Mouse (Mus musculus) intestine, embryonic 16.5 days (tissue): ENCODE measurements at regions not wholly inside any gene's neighbourhood (a gene's known extent, or its start where the extent isn't known, plus 50 kb on each side); places are given as distances from the start of the nearest gene placed in this dataset.

ENCODE experiments used
- ATAC-seq: fragments of 200-750 bp; cut with Nextera tagmentation; 2 replicates; pipeline ENCODE4 v1.8.0; 2017; ENCODE audit warnings: moderate TSS enrichment, moderate library complexity
- H3K27ac ChIP-seq: fragments of 300-500 bp; sonication (generic); 2 replicates; pipeline ENCODE4 v1.5.1; 2014; ENCODE audit warnings: mild to moderate bottlenecking, low read length
- H3K27me3 ChIP-seq: fragments of 300-500 bp; sonication (generic); replicated peaks from 2 replicates; pipeline ENCODE4 v1.6.1; 2014; ENCODE audit warnings: low read length, control low read depth, mixed read lengths; ENCODE audit not compliant: control insufficient read depth, insufficient read depth
- H3K36me3 ChIP-seq: fragments of 300-500 bp; sonication (generic); 2 replicates; pipeline ENCODE4 v1.6.1; 2014; ENCODE audit warnings: low read length, control low read depth; ENCODE audit not compliant: control insufficient read depth, insufficient read depth
- H3K4me1 ChIP-seq: fragments of 300-500 bp; sonication (generic); 2 replicates; pipeline ENCODE4 v1.6.1; 2014; ENCODE audit warnings: low read length, control low read depth, mixed read lengths; ENCODE audit not compliant: control insufficient read depth, insufficient read depth
- H3K4me2 ChIP-seq: fragments of 300-500 bp; sonication (generic); 2 replicates; pipeline ENCODE4 v1.6.1; 2014; ENCODE audit warnings: low read depth, low read length, control low read depth
- H3K4me3 ChIP-seq: fragments of 300-500 bp; sonication (generic); 2 replicates; pipeline ENCODE4 v1.5.1; 2014; ENCODE audit warnings: mild to moderate bottlenecking, low read length
- H3K9ac ChIP-seq: fragments of 300-500 bp; sonication (generic); 2 replicates; pipeline ENCODE4 v1.6.1; 2014; ENCODE audit warnings: low read depth, low read length
- H3K9me3 ChIP-seq: fragments of 300-500 bp; sonication (generic); 2 replicates; pipeline ENCODE4 v1.6.1; 2016; ENCODE audit warnings: low read length, control low read depth; ENCODE audit not compliant: control insufficient read depth
- WGBS: fragments of 180-500 bp; shearing (Covaris S2); extraction: QIAGEN DNeasy Blood & Tissue Kit; methylation state at CpG from one replicate; pipeline ENCODE4 v1.1.7; 2014; 5-methylcytosine and 5-hydroxymethylcytosine counted together

DNA sequence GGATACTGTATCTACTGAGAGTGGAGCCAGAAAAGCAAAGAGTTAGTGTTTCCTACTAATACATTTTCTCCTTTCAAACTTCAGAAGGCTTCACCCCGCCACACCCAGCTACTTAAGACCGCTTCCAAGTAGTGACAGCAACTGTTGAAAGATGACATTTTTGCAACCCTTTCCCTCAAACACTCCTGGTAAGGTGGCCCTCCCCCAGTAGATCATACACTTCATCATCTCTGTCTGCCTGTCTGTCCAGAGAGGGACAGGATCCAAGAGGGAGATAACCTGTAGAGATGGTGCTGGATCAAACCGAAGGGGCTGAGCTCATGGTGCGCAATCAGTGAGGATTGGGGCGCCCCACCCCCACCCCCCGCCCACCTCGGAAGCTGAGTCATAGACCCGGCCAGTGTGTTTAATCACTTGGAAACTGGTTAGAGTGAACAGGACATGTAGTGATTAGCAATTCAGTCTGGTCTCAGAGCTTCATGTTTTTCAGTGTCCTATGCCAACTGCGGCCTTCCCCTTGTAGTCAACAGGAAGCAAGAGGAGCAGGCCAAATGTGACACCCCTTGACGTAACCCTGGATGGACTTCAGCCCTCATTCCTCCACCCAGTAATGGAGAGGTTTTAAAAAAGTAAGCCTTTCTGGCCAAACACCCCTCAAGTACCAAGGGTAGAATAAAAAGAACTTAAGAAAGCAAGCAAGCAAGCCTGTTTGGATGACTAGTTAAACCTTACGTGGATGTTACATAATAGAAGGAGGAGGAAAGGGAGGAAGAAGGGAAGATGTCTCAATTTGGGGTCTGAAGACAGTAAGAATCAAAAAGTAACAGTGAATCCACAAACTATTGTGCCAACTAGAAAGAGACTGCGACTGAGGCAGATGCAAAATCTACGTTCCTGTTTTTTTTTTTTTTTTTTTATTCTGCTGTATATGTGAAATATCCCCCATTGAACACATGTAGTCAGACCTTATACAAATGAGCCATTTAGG lies 2291.9 kb upstream of the Gm7489 start:
- H3K27me3 ChIP-seq = no peaks in the 10 kb centered on the region
- H3K36me3 ChIP-seq = no peaks in the 10 kb centered on the region
- WGBS = 79% methylated on average over 13 of the region's 13 CpGs
- no peak overlapping the region for H3K4me3 ChIP-seq
- no peaks in the 10 kb centered on the region for H3K4me1 ChIP-seq
- H3K9me3 ChIP-seq = no peaks in the 10 kb centered on the region
- no peak overlapping the region for H3K4me2 ChIP-seq
- no peak for ATAC-seq
- H3K9ac ChIP-seq = no peak overlapping the region
- H3K27ac ChIP-seq = no peak overlapping the region

DNA sequence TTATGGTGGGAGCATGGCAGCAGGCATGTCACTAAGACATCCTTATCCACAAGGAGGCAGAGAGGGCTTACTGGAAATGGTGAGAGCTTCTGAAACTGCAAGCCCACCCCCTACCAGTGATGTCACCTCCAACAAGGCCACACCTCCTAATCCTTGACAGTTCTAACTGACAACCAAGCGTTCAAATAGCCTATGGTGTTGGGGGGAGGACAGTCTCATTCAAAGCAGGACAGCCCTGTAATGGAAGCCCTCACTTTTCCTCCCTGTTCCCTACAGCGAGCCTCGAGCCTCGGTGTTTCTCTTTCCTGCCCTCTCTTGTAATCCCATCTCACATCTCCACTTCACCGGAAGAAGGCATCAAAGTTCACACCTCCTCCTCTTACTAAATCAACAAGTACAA lies 2290.6 kb upstream of the Gm7489 start:
- H3K9ac ChIP-seq = no peak overlapping the region
- H3K4me3 ChIP-seq = no peak overlapping the region
- H3K36me3 ChIP-seq = no peaks in the 10 kb centered on the region
- 73% methylated on average over 5 of the region's 5 CpGs for WGBS
- no peaks in the 10 kb centered on the region for H3K27me3 ChIP-seq
- no peak overlapping the region for H3K4me2 ChIP-seq
- H3K9me3 ChIP-seq = no peaks in the 10 kb centered on the region
- no peaks in the 10 kb centered on the region for H3K4me1 ChIP-seq
- no peak overlapping the region for H3K27ac ChIP-seq
- no peak for ATAC-seq

DNA sequence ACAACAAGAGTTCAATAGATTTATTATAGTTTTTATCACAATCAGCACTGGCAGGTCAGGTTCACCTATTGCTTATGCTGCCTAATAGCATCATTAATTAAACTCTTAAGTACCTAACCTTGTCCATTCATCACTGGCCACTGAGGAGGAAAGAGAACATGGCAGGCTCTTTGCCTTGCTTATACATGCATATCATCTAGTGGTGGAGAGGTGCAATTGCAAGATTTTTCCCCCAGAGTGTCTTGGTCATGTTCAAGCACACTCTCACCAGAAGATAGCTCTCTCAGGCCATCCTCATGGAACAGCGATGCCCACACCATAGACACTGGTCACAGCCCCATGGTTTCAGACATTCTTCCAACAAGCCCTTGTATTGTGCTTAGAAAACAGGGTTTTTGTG lies 2289.1 kb upstream of the Gm7489 start:
- no peak overlapping the region for H3K27ac ChIP-seq
- H3K4me3 ChIP-seq = no peak overlapping the region
- WGBS = 81% methylated on average over 1 of the region's 1 CpGs
- no peak for ATAC-seq
- no peaks in the 10 kb centered on the region for H3K9me3 ChIP-seq
- H3K27me3 ChIP-seq = no peaks in the 10 kb centered on the region
- H3K36me3 ChIP-seq = no peaks in the 10 kb centered on the region
- H3K4me2 ChIP-seq = no peak overlapping the region
- H3K4me1 ChIP-seq = no peaks in the 10 kb centered on the region
- H3K9ac ChIP-seq = no peak overlapping the region

DNA sequence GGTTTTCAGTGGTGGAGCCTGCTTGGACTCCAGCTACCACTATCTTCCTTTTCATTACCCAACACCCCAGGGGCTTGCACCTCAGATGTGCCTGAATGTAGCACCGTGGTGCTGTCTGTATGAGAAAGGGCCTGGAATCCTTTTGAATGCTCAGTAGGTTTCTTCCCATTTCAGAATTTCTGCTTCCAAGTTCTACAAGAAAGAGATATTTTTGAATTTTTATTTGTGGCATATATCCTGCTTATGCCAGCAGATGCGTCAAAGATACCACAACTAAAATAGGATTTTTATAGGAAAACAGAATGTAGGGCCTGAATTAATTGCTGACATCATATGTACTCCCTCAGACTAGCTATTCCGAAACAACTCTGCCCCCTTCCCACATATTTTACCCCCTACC lies 2286.9 kb upstream of the Gm7489 start:
- Histone ChIP-seq H3K4me3 (no peak overlapping the region), H3K27me3 (no peaks in the 10 kb centered on the region), H3K4me1 (no peaks in the 10 kb centered on the region), H3K27ac (no peak overlapping the region), H3K9ac (no peak overlapping the region), H3K9me3 (no peaks in the 10 kb centered on the region), H3K36me3 (no peaks in the 10 kb centered on the region), H3K4me2 (no peak overlapping the region)
- 88% methylated on average over 3 of the region's 3 CpGs for WGBS
- ATAC-seq = no peak

DNA sequence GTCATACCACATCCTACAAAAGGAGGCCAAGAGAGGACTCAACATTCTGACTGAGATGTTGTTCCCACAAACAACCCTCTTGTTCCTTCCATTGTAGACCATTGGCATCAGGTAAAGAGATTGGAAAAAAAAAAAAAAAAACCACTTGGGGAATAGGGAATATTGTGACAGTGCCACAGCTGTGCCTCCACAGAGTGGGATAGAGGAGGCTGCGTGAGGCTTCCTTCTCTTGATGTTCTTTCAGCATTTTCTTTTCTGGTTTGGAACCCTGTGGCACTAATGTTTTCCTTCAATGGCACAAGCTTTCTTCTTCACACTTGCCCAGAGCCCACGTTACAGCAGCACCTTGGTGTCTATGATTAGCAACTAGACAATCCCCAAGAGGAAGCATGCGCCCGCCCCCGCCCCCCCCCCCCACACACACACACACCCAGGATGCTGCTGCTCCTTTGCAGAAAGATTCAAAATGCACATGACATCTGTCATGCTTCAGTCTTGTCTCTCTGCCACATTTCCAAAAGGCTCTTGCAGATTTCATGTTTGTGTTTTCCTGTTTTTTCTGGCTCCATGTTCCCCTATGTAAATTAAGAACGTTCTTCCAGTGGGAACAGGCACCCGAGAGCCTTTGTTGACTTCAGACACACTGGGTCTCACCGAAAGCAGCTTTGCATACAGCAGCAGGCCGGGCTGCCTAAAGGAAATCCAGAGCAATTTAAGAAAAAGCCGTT lies 2283.4 kb upstream of the Gm7489 start:
- no peak overlapping the region for H3K4me2 ChIP-seq
- H3K27me3 ChIP-seq = no peaks in the 10 kb centered on the region
- H3K9ac ChIP-seq = no peak overlapping the region
- no peak overlapping the region for H3K4me3 ChIP-seq
- no peaks in the 10 kb centered on the region for H3K4me1 ChIP-seq
- H3K27ac ChIP-seq = no peak overlapping the region
- ATAC-seq = no peak
- 56% methylated on average over 10 of the region's 10 CpGs for WGBS
- H3K9me3 ChIP-seq = no peaks in the 10 kb centered on the region
- H3K36me3 ChIP-seq = no peaks in the 10 kb centered on the region

DNA sequence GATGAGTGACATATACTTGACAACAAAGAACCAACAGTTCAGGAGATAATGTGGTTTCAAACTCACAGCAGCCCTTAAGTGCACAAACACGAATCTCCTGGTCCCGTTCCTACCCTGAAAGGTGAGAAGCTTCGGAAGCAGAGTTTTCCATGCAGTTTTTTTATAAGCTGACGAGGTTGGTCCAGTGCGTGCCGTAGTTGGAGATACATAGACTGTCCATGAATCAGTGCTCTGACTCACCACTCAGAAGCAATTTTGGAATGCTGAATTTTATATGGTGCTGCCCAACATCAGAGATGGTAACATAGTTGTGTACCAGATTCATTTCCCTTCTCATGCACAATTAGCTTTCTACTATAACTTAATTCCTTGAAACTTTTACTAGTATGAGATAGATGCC lies 2263.3 kb upstream of the Gm7489 start:
- no peak overlapping the region for H3K4me2 ChIP-seq
- 87% methylated on average over 6 of the region's 6 CpGs for WGBS
- no peak overlapping the region for H3K27ac ChIP-seq
- no peaks in the 10 kb centered on the region for H3K9me3 ChIP-seq
- H3K27me3 ChIP-seq = no peaks in the 10 kb centered on the region
- no peak for ATAC-seq
- H3K4me3 ChIP-seq = no peak overlapping the region
- H3K4me1 ChIP-seq = no peaks in the 10 kb centered on the region
- H3K9ac ChIP-seq = no peak overlapping the region
- H3K36me3 ChIP-seq = no peaks in the 10 kb centered on the region

DNA sequence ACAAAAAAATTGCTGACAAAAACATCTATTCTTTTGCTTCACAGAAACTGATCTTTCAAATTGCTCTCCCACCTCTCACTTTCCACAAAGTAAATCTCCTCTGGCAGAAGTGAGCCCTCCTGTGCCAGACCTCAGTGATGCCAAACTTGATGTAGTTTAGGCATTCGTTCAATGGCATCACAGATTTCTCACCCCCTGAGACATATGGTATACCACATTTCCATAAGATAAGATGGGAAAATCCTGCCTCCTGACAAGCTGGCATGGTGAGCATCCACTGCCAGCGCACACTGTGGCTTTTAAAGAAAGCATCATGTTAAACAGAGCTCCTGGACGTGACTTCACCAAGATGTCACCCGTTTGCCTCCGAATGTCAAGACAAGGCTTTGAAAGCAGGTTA lies 2257.2 kb upstream of the Gm7489 start:
- no peaks in the 10 kb centered on the region for H3K9me3 ChIP-seq
- ATAC-seq = no peak
- H3K9ac ChIP-seq = no peak overlapping the region
- H3K36me3 ChIP-seq = no peaks in the 10 kb centered on the region
- no peaks in the 10 kb centered on the region for H3K4me1 ChIP-seq
- no peak overlapping the region for H3K27ac ChIP-seq
- no peak overlapping the region for H3K4me3 ChIP-seq
- H3K27me3 ChIP-seq = no peaks in the 10 kb centered on the region
- no peak overlapping the region for H3K4me2 ChIP-seq
- 91% methylated on average over 5 of the region's 5 CpGs for WGBS

DNA sequence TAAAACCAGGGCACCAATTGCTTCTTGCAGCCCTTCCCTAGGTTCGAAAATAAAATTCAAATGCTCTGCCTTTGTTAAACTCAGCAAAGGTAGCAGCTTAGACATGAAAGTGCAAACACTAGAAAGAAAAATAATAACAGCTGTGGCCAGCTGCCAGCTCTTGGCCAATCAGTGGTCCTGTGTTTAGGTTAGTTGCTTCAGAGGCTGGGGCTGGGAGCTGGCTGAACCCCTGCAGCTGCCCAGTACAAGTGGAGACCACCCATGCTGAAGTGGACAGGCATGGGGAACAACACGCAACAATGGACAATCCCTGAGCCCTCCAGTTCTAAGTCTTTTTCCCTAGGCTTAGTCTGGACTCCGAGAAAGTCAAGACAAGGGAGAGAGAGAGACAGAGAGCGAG lies 2256.2 kb upstream of the Gm7489 start:
- ATAC-seq = no peak
- Histone ChIP-seq H3K4me1 (no peaks in the 10 kb centered on the region), H3K9me3 (no peaks in the 10 kb centered on the region), H3K9ac (no peak overlapping the region), H3K4me3 (no peak overlapping the region), H3K36me3 (no peaks in the 10 kb centered on the region), H3K27ac (no peak overlapping the region), H3K4me2 (no peak overlapping the region), H3K27me3 (no peaks in the 10 kb centered on the region)
- 46% methylated on average over 4 of the region's 4 CpGs for WGBS

DNA sequence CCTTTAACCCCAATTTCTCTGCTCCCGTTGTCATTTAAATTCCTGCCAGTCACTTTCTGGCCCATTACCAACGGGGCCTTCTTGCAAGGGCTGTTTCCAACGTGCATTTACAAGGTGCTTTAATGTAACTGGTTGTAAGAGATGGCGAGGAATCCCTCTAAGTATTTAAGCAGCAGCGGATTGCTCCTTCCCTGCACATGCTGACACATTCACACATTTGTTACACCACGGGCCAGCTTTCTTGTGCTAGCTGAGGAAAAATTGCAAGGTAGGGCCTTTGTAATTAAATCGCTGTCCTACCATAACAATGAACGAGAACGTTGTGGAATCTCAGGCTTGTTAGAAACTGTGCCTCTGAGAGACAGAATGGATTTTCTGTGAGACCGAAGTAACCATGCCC lies 2252.8 kb upstream of the Gm7489 start:
- ATAC-seq = no peak
- H3K36me3 ChIP-seq = no peaks in the 10 kb centered on the region
- no peak overlapping the region for H3K4me3 ChIP-seq
- no peaks in the 10 kb centered on the region for H3K9me3 ChIP-seq
- WGBS = 81% methylated on average over 10 of the region's 10 CpGs
- H3K4me1 ChIP-seq = no peaks in the 10 kb centered on the region
- no peak overlapping the region for H3K9ac ChIP-seq
- no peak overlapping the region for H3K27ac ChIP-seq
- H3K27me3 ChIP-seq = no peaks in the 10 kb centered on the region
- no peak overlapping the region for H3K4me2 ChIP-seq
